Mouse (Mus musculus) stomach, embryonic 14.5 days (tissue): Measurements from ENCODE around the gene Sorbs1. TPM values are rescaled to one million over a fixed set of nuclear protein-coding genes. Genes with fewer than 3 reads are reported as not detected.

Source experiments
- ATAC-seq: fragments of 200-750 bp; cut with Nextera tagmentation; 2 replicates; pipeline ENCODE4 v1.8.0; 2017; ENCODE audit warnings: low read depth, moderate TSS enrichment; ENCODE audit not compliant: insufficient number of reproducible peaks, insufficient read depth, low FRiP score
- H3K27ac ChIP-seq: fragments of 300-500 bp; sonication (generic); 2 replicates; pipeline ENCODE4 v1.5.1; 2014; ENCODE audit warnings: mild to moderate bottlenecking, low read length, moderate library complexity, mixed read lengths
- H3K27me3 ChIP-seq: fragments of 300-500 bp; sonication (generic); 2 replicates; pipeline ENCODE4 v1.6.1; 2014; ENCODE audit warnings: low read length, control low read depth, mixed read lengths; ENCODE audit not compliant: control insufficient read depth, insufficient read depth
- H3K36me3 ChIP-seq: fragments of 300-500 bp; sonication (generic); 2 replicates; pipeline ENCODE4 v1.6.1; 2014; ENCODE audit warnings: mild to moderate bottlenecking, control low read depth, low read length, moderate library complexity, mixed read lengths; ENCODE audit not compliant: control insufficient read depth, insufficient read depth
- H3K4me1 ChIP-seq: fragments of 300-500 bp; sonication (generic); 2 replicates; pipeline ENCODE4 v1.6.1; 2014; ENCODE audit warnings: low read length, control low read depth, mixed read lengths; ENCODE audit not compliant: control insufficient read depth, insufficient read depth
- H3K4me2 ChIP-seq: fragments of 300-500 bp; sonication (generic); replicated peaks from 2 replicates; pipeline ENCODE4 v1.6.1; 2014; ENCODE audit warnings: low read depth, low read length, control low read depth
- H3K4me3 ChIP-seq: fragments of 300-500 bp; sonication (generic); 2 replicates; pipeline ENCODE4 v1.5.1; 2014; ENCODE audit warnings: low read depth, low read length, control low read depth
- H3K9ac ChIP-seq: fragments of 300-500 bp; sonication (generic); replicated peaks from 2 replicates; pipeline ENCODE4 v1.6.1; 2014; ENCODE audit warnings: low read depth, mild to moderate bottlenecking, control low read depth, low read length, moderate library complexity, mixed read lengths
- H3K9me3 ChIP-seq: fragments of 300-500 bp; sonication (generic); 2 replicates; pipeline ENCODE4 v1.6.1; 2016; ENCODE audit warnings: low read depth, low read length, control low read depth; ENCODE audit not compliant: control insufficient read depth
- WGBS: fragments of 180-500 bp; shearing (Covaris S2); extraction: QIAGEN DNeasy Blood & Tissue Kit; methylation state at CpG from one replicate; pipeline ENCODE4 v1.1.7; 2014; 5-methylcytosine and 5-hydroxymethylcytosine counted together
- polyA plus RNA-seq: library from polyadenylated mRNA; unstranded; fragments of >200 nt; fragmentation: Nextera tagmentation; extraction: Ambion mirVana; gene quantifications from 2 replicates; pipeline ENCODE4 v1.2.1, GENCODE M21; 2014

Sorbs1 gene
- polyA plus RNA-seq, 1 experiment from 2014 or later = 84.0 TPM

DNA sequence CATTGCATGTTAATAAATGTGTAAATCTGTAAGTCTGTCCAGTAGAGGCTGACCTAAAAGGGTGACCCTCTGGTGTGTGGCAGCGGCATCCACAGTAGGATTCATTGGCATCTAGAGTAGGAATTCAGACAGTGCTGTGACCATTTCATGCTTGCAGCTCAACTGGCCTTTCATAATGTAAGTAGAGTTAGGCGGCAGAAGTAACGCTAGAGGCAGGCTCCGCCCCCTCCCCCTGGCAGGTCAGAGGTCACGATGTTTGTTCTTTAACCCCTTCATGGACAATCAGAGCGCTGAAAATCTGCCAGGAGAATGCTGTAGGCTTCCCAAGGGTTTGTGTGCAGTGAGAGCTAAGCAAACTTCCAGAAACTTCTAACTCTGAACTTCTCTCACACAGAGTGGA lies 172.4 kb downstream of the Sorbs1 start:
- Histone ChIP-seq H3K4me3 (no peak overlapping the region), H3K9me3 (no peaks in the 10 kb centered on the region), H3K27ac (no peak overlapping the region), H3K36me3 (no peaks in the 10 kb centered on the region), H3K9ac (no peak overlapping the region), H3K4me1 (peaks cover 2% of the 10 kb centered on the region; the same call in 1 of the 2 replicates), H3K27me3 (no peaks in the 10 kb centered on the region), H3K4me2 (no peak overlapping the region)
- no peak for ATAC-seq
- 24% methylated on average over 6 of the region's 6 CpGs for WGBS

DNA sequence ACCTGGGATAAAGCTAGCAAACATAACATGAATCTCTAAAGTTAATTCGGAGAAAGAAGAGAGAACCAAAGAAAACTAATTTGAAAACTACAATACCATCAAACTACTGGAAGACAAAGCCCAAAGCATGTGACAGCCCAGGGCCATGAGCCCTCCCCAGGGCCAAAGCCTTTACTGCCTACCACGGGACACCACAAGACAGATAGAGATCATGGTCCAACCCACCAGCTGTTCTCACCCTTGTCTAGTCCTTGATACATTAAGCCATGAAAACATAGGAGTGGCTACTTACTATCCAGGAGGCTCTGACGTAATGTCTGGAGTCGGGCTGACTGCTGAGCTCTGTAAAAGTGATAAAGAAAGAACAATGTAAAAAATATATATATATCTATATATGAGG lies 176.9 kb downstream of the Sorbs1 start:
- no peak overlapping the region for H3K9ac ChIP-seq
- WGBS = 66% methylated on average over 4 of the region's 4 CpGs
- H3K27ac ChIP-seq = no peak overlapping the region
- no peak for ATAC-seq
- no peak overlapping the region for H3K4me3 ChIP-seq
- H3K36me3 ChIP-seq = no peaks in the 10 kb centered on the region
- no peak overlapping the region for H3K4me2 ChIP-seq
- peaks cover 2% of the 10 kb centered on the region; the same call in 1 of the 2 replicates for H3K4me1 ChIP-seq
- H3K9me3 ChIP-seq = no peaks in the 10 kb centered on the region
- no peaks in the 10 kb centered on the region for H3K27me3 ChIP-seq

DNA sequence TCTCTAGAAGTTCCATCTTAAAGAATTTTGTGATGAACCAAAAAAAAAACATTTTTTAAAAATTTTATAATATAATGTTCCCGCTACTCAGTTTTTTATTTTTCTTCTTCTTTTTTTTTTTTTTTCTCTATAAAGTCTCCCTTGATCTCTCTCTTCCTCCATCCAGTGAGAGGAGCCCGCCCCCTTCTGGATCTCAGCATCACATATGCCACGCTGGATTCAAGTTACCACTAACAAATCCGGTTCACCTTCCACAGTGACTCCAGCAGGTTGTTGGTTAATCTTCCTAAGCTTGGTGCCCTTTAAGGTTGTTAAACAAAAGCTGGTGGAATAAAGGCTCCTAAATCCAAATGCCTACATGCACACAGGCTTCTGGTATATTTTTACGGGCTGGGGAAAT lies 179.7 kb downstream of the Sorbs1 start:
- Histone ChIP-seq H3K9ac (no peak overlapping the region), H3K4me1 (no peaks in the 10 kb centered on the region), H3K27ac (no peak overlapping the region), H3K4me2 (no peak overlapping the region), H3K27me3 (no peaks in the 10 kb centered on the region), H3K9me3 (no peaks in the 10 kb centered on the region), H3K4me3 (no peak overlapping the region), H3K36me3 (no peaks in the 10 kb centered on the region)
- no peak for ATAC-seq
- WGBS = 40% methylated on average over 5 of the region's 5 CpGs

DNA sequence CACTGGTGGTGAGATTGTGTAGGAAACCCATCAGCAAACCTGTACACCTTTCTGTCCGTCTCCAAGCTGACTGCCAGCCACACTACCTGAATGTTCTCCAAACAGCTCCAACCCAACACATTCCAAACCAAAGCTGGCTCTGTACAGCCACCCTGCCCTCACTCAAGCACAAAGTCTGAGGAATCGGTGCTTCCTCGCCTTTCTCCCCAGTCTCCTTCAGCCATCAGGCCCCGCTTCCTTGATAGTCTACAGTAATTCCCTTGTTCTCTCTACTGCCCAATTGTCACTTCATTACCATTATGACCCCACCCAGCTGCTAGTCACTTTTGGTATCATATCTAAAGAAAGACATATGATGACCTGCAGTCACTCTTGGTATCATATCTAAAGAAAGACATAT lies 180.5 kb downstream of the Sorbs1 start:
- no peaks in the 10 kb centered on the region for H3K4me1 ChIP-seq
- H3K27ac ChIP-seq = no peak overlapping the region
- 91% methylated on average over 4 of the region's 4 CpGs for WGBS
- H3K36me3 ChIP-seq = no peaks in the 10 kb centered on the region
- no peak overlapping the region for H3K4me2 ChIP-seq
- no peaks in the 10 kb centered on the region for H3K9me3 ChIP-seq
- H3K9ac ChIP-seq = no peak overlapping the region
- no peaks in the 10 kb centered on the region for H3K27me3 ChIP-seq
- no peak overlapping the region for H3K4me3 ChIP-seq
- ATAC-seq = no peak

DNA sequence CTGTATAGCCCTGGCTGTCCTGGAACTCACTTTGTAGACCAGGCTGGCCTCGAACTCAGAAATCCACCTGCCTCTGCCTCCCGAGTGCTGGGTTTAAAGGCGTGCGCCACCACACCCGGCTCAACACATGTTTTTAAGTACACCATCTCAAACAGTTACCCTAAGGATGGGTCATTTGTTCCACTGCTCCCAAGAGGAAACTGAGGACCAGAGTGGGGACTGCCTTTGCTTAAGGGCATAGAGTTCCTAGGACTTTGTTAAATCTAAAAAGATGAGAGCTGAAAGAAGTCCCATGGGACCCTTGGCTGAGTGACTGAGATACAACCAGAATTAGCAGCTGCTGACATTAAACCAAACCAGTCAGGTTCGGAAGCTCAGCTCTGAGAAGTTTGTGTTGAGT lies 181.3 kb downstream of the Sorbs1 start:
- H3K4me1 ChIP-seq = no peaks in the 10 kb centered on the region
- no peak overlapping the region for H3K4me2 ChIP-seq
- H3K4me3 ChIP-seq = no peak overlapping the region
- no peaks in the 10 kb centered on the region for H3K36me3 ChIP-seq
- no peak overlapping the region for H3K27ac ChIP-seq
- WGBS = 84% methylated on average over 6 of the region's 6 CpGs
- H3K9me3 ChIP-seq = no peaks in the 10 kb centered on the region
- no peak overlapping the region for H3K9ac ChIP-seq
- no peak for ATAC-seq
- no peaks in the 10 kb centered on the region for H3K27me3 ChIP-seq

DNA sequence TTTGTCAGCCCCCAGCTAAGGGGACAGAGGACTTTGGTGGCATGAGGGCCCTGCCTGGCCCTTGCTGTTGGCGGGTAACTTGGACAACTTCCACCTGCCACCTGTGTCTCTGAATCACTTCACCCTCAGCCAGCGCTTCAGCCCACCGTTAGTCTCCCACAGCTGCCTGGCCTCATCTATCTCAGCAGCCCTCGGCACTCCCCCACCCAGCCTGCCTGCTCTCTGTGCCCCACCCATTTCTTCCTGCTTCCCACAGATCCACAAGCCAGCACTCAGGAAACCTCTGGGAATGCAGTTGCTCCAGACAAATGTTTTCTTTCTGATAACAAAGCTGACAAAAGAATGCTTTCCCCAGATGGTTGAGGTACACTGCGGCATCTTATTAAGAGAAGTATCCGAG lies 181.7 kb downstream of the Sorbs1 start:
- ATAC-seq = 0 out of 2 replicates have a peak, but pooled peaks have one; percentile 18
- 19% methylated on average over 6 of the region's 6 CpGs for WGBS

DNA sequence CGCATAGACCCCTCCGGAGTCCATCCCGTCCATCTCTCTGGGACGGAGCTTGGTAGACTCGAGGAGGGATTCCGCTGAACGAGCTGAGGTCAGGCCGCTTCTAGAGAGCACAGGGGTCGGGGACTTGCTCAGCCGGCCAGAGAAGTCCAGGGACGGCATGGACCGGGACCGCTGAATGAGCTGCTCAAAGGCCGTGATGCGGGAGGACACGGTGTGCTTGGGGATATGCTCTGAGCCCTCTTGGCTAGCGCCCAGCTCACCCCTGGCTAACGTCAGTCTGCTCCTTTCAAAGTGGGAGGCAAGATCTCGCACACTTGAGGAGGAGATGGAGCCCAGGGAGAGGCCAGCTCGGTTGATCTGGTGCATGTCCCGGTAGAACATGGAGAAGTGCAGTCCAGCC lies 187.5 kb downstream of the Sorbs1 start:
- H3K27ac ChIP-seq = no peak overlapping the region
- WGBS = 91% methylated on average over 21 of the region's 21 CpGs
- no peaks in the 10 kb centered on the region for H3K27me3 ChIP-seq
- H3K9me3 ChIP-seq = no peaks in the 10 kb centered on the region
- H3K4me1 ChIP-seq = no peaks in the 10 kb centered on the region
- H3K36me3 ChIP-seq = peaks cover 4% of the 10 kb centered on the region; the same call in 1 of the 2 replicates
- H3K4me2 ChIP-seq = no peak overlapping the region
- ATAC-seq = peak; percentile 28; the same call in 1 of the 2 replicates
- no peak overlapping the region for H3K9ac ChIP-seq
- H3K4me3 ChIP-seq = no peak overlapping the region

More for the DNA sequence above, 181.7 kb downstream of the Sorbs1 start:
- no peaks in the 10 kb centered on the region for H3K9me3 ChIP-seq
- H3K27ac ChIP-seq = no peak overlapping the region
- H3K4me2 ChIP-seq = no peak overlapping the region
- H3K4me1 ChIP-seq = no peaks in the 10 kb centered on the region
- no peak overlapping the region for H3K4me3 ChIP-seq
- H3K36me3 ChIP-seq = no peaks in the 10 kb centered on the region
- H3K9ac ChIP-seq = no peak overlapping the region
- no peaks in the 10 kb centered on the region for H3K27me3 ChIP-seq

DNA sequence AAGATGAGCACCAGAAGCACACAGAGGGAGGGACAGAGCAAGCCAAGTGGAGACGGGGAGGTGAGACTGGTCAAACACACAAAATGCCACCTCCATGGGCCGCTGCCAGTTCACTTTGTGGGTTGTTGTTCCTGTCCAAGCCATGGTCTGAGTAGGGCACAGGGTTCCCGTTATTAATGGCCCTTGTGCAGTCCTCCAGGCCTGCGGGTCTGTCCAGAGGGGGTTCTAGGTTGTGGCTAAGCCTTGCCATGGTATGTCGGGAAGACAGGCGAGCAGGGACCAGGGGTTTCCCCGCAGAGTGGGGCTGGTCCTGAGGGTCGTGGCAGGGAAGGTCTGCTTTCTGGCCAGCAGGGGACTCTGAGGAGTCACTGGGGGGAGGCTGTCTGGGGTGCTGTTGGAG lies 188.2 kb downstream of the Sorbs1 start:
- peaks cover 4% of the 10 kb centered on the region; the same call in 1 of the 2 replicates for H3K36me3 ChIP-seq
- H3K27ac ChIP-seq = no peak overlapping the region
- no peak overlapping the region for H3K4me3 ChIP-seq
- 85% methylated on average over 8 of the region's 8 CpGs for WGBS
- H3K9ac ChIP-seq = no peak overlapping the region
- no peaks in the 10 kb centered on the region for H3K4me1 ChIP-seq
- no peak overlapping the region for H3K4me2 ChIP-seq
- no peaks in the 10 kb centered on the region for H3K27me3 ChIP-seq
- no peaks in the 10 kb centered on the region for H3K9me3 ChIP-seq
- ATAC-seq = no peak; the same call in 1 of the 2 replicates

DNA sequence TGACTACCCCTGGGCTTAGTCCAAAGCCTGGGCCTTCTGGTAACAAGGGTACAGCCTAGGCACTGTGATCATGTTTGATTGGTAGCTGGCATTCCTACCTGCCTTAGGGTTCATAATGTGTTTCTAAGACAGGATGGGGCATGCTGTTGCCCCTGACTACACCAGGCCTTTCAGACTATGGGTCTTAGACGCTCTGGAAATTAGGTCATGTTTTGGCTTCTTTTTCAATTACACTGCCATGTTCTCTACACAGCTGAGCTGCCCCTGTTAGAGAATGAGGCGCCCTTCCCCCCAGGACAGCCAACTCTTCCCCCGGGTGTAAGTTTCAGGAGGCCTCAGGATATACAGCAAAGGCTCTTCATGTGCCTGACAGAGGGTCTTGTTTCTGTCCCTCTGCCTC lies 191.4 kb downstream of the Sorbs1 start:
- no peak overlapping the region for H3K4me2 ChIP-seq
- no peaks in the 10 kb centered on the region for H3K27me3 ChIP-seq
- 78% methylated on average over 3 of the region's 3 CpGs for WGBS
- no peak overlapping the region for H3K4me3 ChIP-seq
- no peaks in the 10 kb centered on the region for H3K9me3 ChIP-seq
- peaks cover 4% of the 10 kb centered on the region; the same call in 1 of the 2 replicates for H3K36me3 ChIP-seq
- H3K27ac ChIP-seq = no peak overlapping the region
- no peak overlapping the region for H3K9ac ChIP-seq
- H3K4me1 ChIP-seq = no peaks in the 10 kb centered on the region
- no peak for ATAC-seq
